ENCODE assay signal across 23 mouse cellular contexts in the genomic region with DNA sequence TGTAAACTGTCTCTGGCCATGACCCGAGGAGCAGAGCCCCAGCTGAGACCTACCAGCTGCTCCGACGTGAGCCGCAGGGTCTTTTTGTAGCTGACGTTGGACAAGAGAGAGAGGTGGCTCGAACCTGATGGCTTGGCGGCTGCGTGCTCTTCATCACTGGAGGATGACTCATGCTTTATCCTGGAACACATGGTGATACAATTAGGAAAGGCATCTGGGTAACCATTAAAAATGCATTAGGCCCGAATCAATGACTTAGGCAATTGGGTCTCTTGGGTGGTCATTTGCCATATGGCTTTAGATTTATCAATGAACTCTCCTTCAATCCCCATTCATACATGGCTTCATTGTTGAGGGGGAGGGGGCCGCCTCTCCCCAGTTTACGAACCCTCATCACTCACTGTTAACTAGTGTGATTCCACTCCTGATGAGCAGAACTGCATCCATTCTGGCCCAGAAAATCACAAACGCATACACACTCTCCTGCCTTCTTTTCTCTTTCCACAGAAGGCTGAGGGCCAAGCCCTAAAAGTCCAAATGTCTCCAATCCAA.
DNase-seq lines count a peak whose midpoint lies in the region; ATAC-seq and TF ChIP-seq lines count a peak whose summit lies in the region.
"Had no signal": no experiment of that assay in that cellular context is flagged by ENCODE, and none has a peak within 500 bp of the region (broad histone marks: within the 10 kb centered on the region; RNA-seq: fewer than 3 reads in every experiment).

No protein-coding gene starts in this region.

- no peak overlapping the region for H3K9ac ChIP-seq in hindbrain, embryonic 15.5 days
- no peak overlapping the region for H3K9ac ChIP-seq in neural tube, embryonic 14.5 days (replicated peaks; ENCODE audit: low read depth, low read length)
- H3K9ac ChIP-seq in heart, adult 2 months (ENCODE audit: low read depth, low read length): no peak overlapping the region
- H3K9ac ChIP-seq: embryonic facial prominence, embryonic 13.5 days; forebrain, embryonic 13.5 days; limb, embryonic 13.5 days; liver, embryonic 13.5 days had no signal

- H3K4me1 ChIP-seq in hindbrain, embryonic 10.5 days (replicated peaks): peaks cover 26% of the 10 kb centered on the region
- H3K4me1 ChIP-seq in hindbrain, embryonic 15.5 days (replicated peaks): peaks cover 16% of the 10 kb centered on the region
- no peaks in the 10 kb centered on the region for H3K4me1 ChIP-seq in neural tube, embryonic 14.5 days (ENCODE audit: control insufficient read depth, insufficient read depth, low read length)
- no peaks in the 10 kb centered on the region; the same call in 1 of the 2 replicates for H3K4me1 ChIP-seq in heart, adult 2 months (ENCODE audit: control insufficient read depth, insufficient read depth, low read length)
- H3K4me1 ChIP-seq: liver, embryonic 13.5 days had no signal

- no peaks in the 10 kb centered on the region for H3K9me3 ChIP-seq in hindbrain, embryonic 10.5 days
- no peaks in the 10 kb centered on the region for H3K9me3 ChIP-seq in hindbrain, embryonic 15.5 days
- no peaks in the 10 kb centered on the region for H3K9me3 ChIP-seq in neural tube, embryonic 14.5 days (ENCODE audit: control insufficient read depth, low read length)
- H3K9me3 ChIP-seq: embryonic facial prominence, embryonic 13.5 days; forebrain, embryonic 13.5 days; heart, embryonic 10.5 days; limb, embryonic 13.5 days; liver, embryonic 13.5 days had no signal

- no peak for TF ChIP-seq EP300 in heart, adult 2 months (IDR thresholded peaks at IDR 0.05; ENCODE audit: insufficient read depth, low read depth, low read length)

- TF ChIP-seq CTCF in heart, adult 2 months (IDR thresholded peaks at IDR 0.05): no peak

- TF ChIP-seq POLR2A in heart, adult 2 months (IDR thresholded peaks at IDR 0.05; ENCODE audit: insufficient read depth, low read depth, low read length): no peak

- peak overlapping the region; percentile 74 for H3K27ac ChIP-seq in hindbrain, embryonic 10.5 days
- no peak overlapping the region for H3K27ac ChIP-seq in hindbrain, embryonic 15.5 days (replicated peaks)
- H3K27ac ChIP-seq in neural tube, embryonic 14.5 days (ENCODE audit: low read depth, low read length): no peak overlapping the region
- no peak overlapping the region for H3K27ac ChIP-seq in heart, adult 2 months
- H3K27ac ChIP-seq: embryonic facial prominence, embryonic 13.5 days; forebrain, embryonic 13.5 days; heart, embryonic 10.5 days; layer of hippocampus, adult 2 months; limb, embryonic 13.5 days; liver, embryonic 13.5 days had no signal

- ATAC-seq in hindbrain, embryonic 15.5 days (ENCODE audit: low FRiP score, low read depth): peak; percentile 42; the same call in 1 of the 2 replicates
- ATAC-seq in neural tube, embryonic 14.5 days (ENCODE audit: low read depth): peak; percentile 75
- ATAC-seq: forebrain, embryonic 13.5 days; intestine, embryonic 16.5 days had no signal

- H3K79me2 ChIP-seq in heart, adult 2 months (replicated peaks; ENCODE audit: control insufficient read depth, insufficient read depth, low read length): no peaks in the 10 kb centered on the region

- no peaks in the 10 kb centered on the region for H3K27me3 ChIP-seq in hindbrain, embryonic 10.5 days (ENCODE audit: insufficient read depth, poor library complexity, severe bottlenecking)
- no peaks in the 10 kb centered on the region for H3K27me3 ChIP-seq in hindbrain, embryonic 15.5 days
- H3K27me3 ChIP-seq in neural tube, embryonic 14.5 days (ENCODE audit: control insufficient read depth, insufficient read depth, low read length): no peaks in the 10 kb centered on the region
- no peaks in the 10 kb centered on the region for H3K27me3 ChIP-seq in heart, adult 2 months (ENCODE audit: control insufficient read depth, insufficient read depth, low read length)
- H3K27me3 ChIP-seq: embryonic facial prominence, embryonic 13.5 days; forebrain, embryonic 13.5 days; limb, embryonic 13.5 days; liver, embryonic 13.5 days had no signal

- intact Hi-C loops in heart, adult 2 months (cut with DNase I): no loop called here

- H3K36me3 ChIP-seq in hindbrain, embryonic 10.5 days: peaks cover 70% of the 10 kb centered on the region
- H3K36me3 ChIP-seq in hindbrain, embryonic 15.5 days: peaks cover 43% of the 10 kb centered on the region
- H3K36me3 ChIP-seq in neural tube, embryonic 14.5 days (ENCODE audit: control insufficient read depth, insufficient read depth, low read length): peaks cover 41% of the 10 kb centered on the region
- no peaks in the 10 kb centered on the region for H3K36me3 ChIP-seq in heart, adult 2 months (ENCODE audit: control insufficient read depth, insufficient read depth, low read length)

- peak; percentile 55 for DNase-seq in retina, embryonic 14.5 days (ENCODE audit: low spot score)
- DNase-seq in retina, postnatal 1 day: no peak
- peak; percentile 18 for DNase-seq in hindbrain, embryonic 10.5 days (ENCODE audit: low spot score)
- DNase-seq in cerebellum, postnatal 10 days: no peak
- DNase-seq in heart, adult 2 months: no peak
- DNase-seq in layer of hippocampus, adult 9-10 months (ENCODE audit: low spot score): no peak
- DNase-seq: adrenal gland, postnatal 10 days; cerebellum, adult 8-10 months; gastrocnemius, postnatal 36 days; kidney, adult 9 months; kidney, postnatal 14 days; layer of hippocampus, postnatal 36 days; liver, embryonic 13.5 days; lung, adult 2 months; thymus, postnatal 25 days had no signal

- no peak overlapping the region for H3K4me3 ChIP-seq in hindbrain, embryonic 10.5 days
- no peak overlapping the region for H3K4me3 ChIP-seq in hindbrain, embryonic 15.5 days
- H3K4me3 ChIP-seq in neural tube, embryonic 14.5 days (ENCODE audit: low read depth, low read length): no peak overlapping the region
- H3K4me3 ChIP-seq in heart, adult 2 months: no peak overlapping the region
- H3K4me3 ChIP-seq: embryonic facial prominence, embryonic 13.5 days; forebrain, embryonic 13.5 days; heart, embryonic 10.5 days; layer of hippocampus, adult 2 months; limb, embryonic 13.5 days; liver, embryonic 13.5 days had no signal

- 78% methylated on average over 12 of the region's 12 CpGs for WGBS in hindbrain, embryonic 10.5 days
- WGBS in hindbrain, embryonic 15.5 days: 42% methylated on average over 12 of the region's 12 CpGs
- 32% methylated on average over 12 of the region's 12 CpGs for WGBS in neural tube, embryonic 14.5 days
- WGBS in heart, adult 2 months: 90% methylated on average over 12 of the region's 12 CpGs

- H3K4me2 ChIP-seq in hindbrain, embryonic 15.5 days: no peak overlapping the region
- no peak overlapping the region for H3K4me2 ChIP-seq in neural tube, embryonic 14.5 days (ENCODE audit: low read depth, low read length)
- H3K4me2 ChIP-seq: embryonic facial prominence, embryonic 13.5 days; forebrain, embryonic 13.5 days; limb, embryonic 13.5 days; liver, embryonic 13.5 days had no signal

Comparison
In these comparisons a context has a peak if more than half of its experiments do, and no peak if none do; other contexts are left out.
1. DNase-seq: peak in retina, embryonic 14.5 days (single experiment) and hindbrain, embryonic 10.5 days (single experiment); none in retina, postnatal 1 day (single experiment), cerebellum, postnatal 10 days (0 of 2), heart, adult 2 months (0 of 2) and layer of hippocampus, adult 9-10 months (single experiment).